Mouse (Mus musculus): ENCODE measurements around the gene Zfp280b.
"Not testable (repeated sequence)": the region's sequence is repeated elsewhere in the genome, so short reads cannot be mapped to it uniquely, and the experiment has no call there.

Gene Zfp280b

GRCm38 (mm10) chr10:76030496-76030895, 2.0 kb upstream of the Zfp280b start:
- DNase-seq (ENCODE audit: low spot score in 2 of 2): no peak

DNA sequence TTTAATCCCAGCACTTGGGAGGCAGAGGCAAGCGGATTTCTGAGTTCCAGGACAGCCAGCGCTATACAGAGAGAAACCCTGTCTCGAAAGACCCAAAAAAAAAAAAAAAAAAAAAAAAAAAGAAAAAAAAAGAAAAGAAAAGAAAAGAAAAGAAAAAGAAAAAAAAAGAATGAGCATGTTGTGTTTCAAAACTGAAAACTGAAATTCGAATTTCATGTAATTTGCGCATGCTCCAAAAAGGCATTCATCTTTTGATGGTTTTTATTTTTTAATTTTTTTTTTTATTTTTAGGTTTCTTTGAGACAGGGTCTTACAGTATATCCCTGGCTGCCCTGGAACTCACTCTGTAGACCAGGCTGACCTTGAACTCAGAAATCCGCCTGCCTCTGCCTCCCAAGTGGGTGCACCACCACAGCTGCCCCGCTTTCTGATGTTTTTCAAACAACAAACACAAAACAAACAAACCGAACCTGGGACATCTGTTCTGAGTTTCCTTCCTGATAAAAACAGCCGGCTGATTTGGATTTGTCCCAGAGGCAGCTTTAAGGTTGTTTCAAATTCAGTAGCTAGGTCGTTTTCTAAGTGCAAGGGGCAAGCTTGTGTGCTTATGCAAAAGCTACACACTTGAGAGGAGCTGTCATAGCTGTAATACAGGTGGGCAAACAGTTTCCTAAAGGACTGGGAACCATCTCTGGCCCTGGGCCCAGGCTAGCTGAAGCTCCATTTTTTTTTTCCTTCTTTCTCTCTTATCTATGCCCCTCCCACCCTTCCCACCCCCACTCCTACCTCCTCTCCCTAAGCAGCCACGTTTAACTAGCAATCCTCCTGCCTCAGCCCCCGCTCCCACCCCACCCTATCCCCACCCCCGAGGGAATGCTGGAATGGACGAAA, 694 bp upstream of the Zfp280b start:
- no peak for DNase-seq (ENCODE audit: low spot score in 2 of 2)

DNA sequence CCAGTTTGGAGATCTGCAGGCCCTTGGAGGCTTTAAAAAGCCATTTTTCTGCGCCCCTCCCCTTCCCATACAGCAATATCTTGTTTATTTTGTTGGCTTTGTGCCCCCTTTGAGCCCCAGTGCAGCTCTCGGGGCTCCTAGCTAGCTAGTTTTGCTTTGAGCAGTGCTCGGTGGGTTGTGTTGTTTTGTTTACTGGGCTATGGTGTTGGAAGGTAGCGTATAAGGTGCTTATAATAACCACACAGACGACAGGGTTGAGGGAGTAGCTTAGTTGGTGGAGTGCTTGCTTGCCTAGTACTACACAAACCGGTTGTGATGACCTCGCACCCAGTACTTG, 637 bp downstream of the Zfp280b start:
- no peak for DNase-seq (ENCODE audit: low spot score in 2 of 2)

- no peak for DNase-seq (ENCODE audit: low spot score in 2 of 2)
Measured at GRCm38 (mm10) chr10:76034001-76034600, 1.7 kb downstream of the Zfp280b start.

GRCm38 (mm10) chr10:76035277-76035676, 2.8 kb downstream of the Zfp280b start:
- DNase-seq (ENCODE audit: low spot score in 2 of 2): no peak

DNA sequence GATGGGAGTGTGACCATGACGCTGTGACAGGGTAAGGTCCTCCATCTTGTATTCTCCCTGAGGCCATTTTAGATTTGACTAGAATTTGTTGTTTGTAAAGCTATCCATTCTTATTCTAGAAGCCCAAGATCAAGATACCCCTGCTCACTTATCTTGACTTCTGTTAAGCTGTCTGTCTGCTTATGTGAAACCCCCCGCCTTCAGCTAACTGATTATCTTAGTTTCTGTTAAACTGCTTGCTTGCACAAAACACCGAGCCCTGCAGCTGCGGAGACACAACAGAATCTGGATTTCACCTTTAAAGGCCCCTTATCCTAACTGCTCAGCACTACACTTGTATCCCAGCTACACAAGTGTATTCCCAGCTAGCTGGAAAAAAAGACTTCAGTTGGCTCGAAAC, 4.5 kb downstream of the Zfp280b start:
- DNase-seq (ENCODE audit: low spot score in 2 of 2): no peak

DNA sequence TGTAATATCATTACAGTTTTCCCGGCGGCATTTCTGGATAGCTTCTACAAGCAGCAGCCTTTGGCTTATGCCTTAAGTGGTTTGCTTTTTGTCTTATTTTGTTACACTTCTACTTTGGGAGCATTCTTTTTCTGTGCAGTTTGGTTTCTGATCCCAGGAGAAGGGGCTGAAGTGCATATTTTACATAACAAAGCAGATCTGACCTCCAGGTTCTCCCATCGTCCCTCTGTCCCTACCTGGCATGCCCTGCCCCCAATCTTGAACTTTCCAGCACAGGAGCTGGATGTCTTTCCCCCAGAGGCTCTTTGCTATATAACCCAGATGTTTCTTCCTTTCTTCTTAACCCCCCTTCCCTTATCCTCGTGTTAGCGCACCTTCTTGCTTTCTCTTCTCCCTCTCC, 12.9 kb downstream of the Zfp280b start:
- no peak for DNase-seq (ENCODE audit: low spot score in 2 of 2)

GRCm38 (mm10) chr10:76046754-76047153, 14.3 kb downstream of the Zfp280b start:
- no peak for DNase-seq (ENCODE audit: low spot score in 2 of 2)

GRCm38 (mm10) chr10:76047182-76047869, 14.9 kb downstream of the Zfp280b start:
- no peak for DNase-seq (ENCODE audit: low spot score in 2 of 2)

GRCm38 (mm10) chr10:76048967-76049366, 16.5 kb downstream of the Zfp280b start:
- no peak for DNase-seq (ENCODE audit: low spot score in 2 of 2)

DNA sequence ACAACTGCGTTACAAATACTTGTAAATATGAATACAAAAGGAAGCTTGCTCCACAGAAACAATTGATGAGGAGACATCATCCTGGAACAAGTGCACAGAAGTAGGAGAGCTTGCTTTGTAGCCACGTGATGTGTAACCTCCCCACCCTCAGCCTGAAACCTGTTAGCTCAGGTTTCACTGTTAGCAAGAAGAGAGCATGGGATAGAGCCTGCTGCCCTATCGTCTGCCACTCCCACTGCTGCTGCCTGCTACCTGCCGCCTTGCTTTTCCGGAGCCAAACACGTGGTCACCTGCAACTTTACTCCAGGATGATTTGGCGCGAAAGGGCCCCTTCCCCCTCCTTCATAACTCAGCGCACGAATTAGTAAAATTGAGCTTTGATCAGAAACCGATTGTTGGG, 19.4 kb downstream of the Zfp280b start:
- no peak for DNase-seq (ENCODE audit: low spot score in 2 of 2)

GRCm38 (mm10) chr10:76062439-76062838, 30.0 kb downstream of the Zfp280b start:
- no peak for DNase-seq (ENCODE audit: low spot score in 2 of 2)

DNA sequence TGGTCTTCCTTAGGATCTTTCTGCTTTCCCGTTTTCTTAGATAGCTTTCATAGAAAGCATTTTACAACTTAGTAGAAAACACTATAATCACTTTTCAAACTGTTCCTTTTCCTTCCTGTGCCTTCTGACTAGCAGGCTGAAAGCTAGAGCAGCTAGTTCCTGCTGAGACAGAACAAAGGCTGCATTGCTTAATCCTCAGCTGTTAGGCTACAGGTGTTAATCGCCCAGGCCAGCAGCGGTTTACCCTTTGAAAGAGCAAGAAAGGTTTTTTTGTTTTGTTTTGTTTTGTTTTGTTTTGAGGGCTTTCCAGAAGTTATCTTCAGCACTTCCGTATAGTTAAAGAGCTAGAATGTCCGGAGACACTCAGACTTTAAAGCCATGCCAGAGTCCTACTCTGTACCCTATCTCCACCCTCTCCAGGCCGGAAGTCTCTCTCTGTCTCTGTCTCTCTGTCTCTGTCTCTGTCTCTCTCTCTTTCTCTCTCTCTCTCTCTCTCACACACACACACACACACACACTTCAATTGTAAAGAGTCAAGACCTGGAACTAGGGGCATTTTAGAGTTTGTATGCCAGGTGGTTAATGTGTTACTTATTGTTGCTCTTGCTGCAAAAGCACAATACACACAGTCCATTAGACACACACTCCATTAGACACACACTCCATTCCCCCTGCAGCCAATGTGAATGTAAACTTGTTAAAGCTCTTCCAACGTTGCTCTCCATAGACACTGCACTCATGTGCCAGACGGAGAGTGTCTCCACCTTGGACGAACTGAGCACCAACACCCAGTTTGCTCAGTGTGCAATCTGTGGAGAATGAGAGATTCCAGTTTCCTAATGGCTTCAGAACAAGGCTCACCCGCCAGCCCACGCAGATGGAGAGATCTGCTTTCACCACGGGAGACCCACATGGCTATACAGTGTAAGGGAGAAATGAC, 35.5 kb downstream of the Zfp280b start:
- no peak for DNase-seq (ENCODE audit: low spot score in 2 of 2)

GRCm38 (mm10) chr10:76072080-76072479, 39.6 kb downstream of the Zfp280b start:
- DNase-seq (ENCODE audit: low spot score in 2 of 2): not testable (repeated sequence)

GRCm38 (mm10) chr10:76077008-76077407, 44.6 kb downstream of the Zfp280b start:
- DNase-seq (ENCODE audit: low spot score in 2 of 2): not testable (repeated sequence)
